Mouse (Mus musculus): ENCODE results near the gene Cdh4.

GRCm38 (mm10) chr2:179689761-179690160, 247.5 kb downstream of the Cdh4 start:
- no peak for TF ChIP-seq POLR2A (IDR thresholded peaks at IDR 0.05; ENCODE audit: borderline replicate concordance, insufficient read depth, low read length)
- TF ChIP-seq CTCF (IDR thresholded peaks at IDR 0.05; ENCODE audit: borderline replicate concordance, insufficient read depth, low read depth, low read length): no peak

Data from cerebellum, adult 2 months (tissue).